Mouse (Mus musculus) hindbrain, embryonic 12.5 days (tissue): ENCODE measurements around the gene Gnb2. TPM values are rescaled to one million over a fixed set of nuclear protein-coding genes. Genes with fewer than 3 reads are reported as not detected.
A peak's percentile ranks its signal among the peaks of the same experiment; 100 is the strongest.

ENCODE experiments used
- ATAC-seq: fragments of 200-750 bp; cut with Nextera tagmentation; 2 replicates; pipeline ENCODE4 v1.8.0; 2017; ENCODE audit warnings: moderate TSS enrichment; ENCODE audit not compliant: low FRiP score
- H3K27ac ChIP-seq: fragments of 300-500 bp; sonication (generic); 2 replicates; pipeline ENCODE4 v1.5.1; 2016; ENCODE audit warnings: mild to moderate bottlenecking
- H3K27me3 ChIP-seq: fragments of 300-500 bp; sonication (generic); 2 replicates; pipeline ENCODE4 v1.6.1; 2016; ENCODE audit warnings: mild to moderate bottlenecking
- H3K36me3 ChIP-seq: fragments of 300-500 bp; sonication (generic); 2 replicates; pipeline ENCODE4 v1.6.1; 2016; ENCODE audit warnings: mild to moderate bottlenecking
- H3K4me1 ChIP-seq: fragments of 300-500 bp; sonication (generic); 2 replicates; pipeline ENCODE4 v1.6.1; 2016
- H3K4me2 ChIP-seq: fragments of 300-500 bp; sonication (generic); replicated peaks from 2 replicates; pipeline ENCODE4 v1.6.1; 2016; ENCODE audit warnings: mild to moderate bottlenecking
- H3K4me3 ChIP-seq: fragments of 300-500 bp; sonication (generic); 2 replicates; pipeline ENCODE4 v1.5.1; 2016; ENCODE audit warnings: mild to moderate bottlenecking
- H3K9ac ChIP-seq: fragments of 300-500 bp; sonication (generic); 2 replicates; pipeline ENCODE4 v1.6.1; 2016; ENCODE audit warnings: mild to moderate bottlenecking, moderate library complexity
- H3K9me3 ChIP-seq: fragments of 300-500 bp; sonication (generic); replicated peaks from 2 replicates; pipeline ENCODE4 v1.6.1; 2016; ENCODE audit warnings: mild to moderate bottlenecking
- WGBS: fragments of 180-500 bp; shearing (Covaris S2); methylation state at CpG from one replicate; pipeline ENCODE4 v1.1.7; 2016; 5-methylcytosine and 5-hydroxymethylcytosine counted together
- polyA plus RNA-seq: library from polyadenylated mRNA; unstranded; fragments of >200 nt; fragmentation: Nextera tagmentation; extraction: Ambion mirVana; gene quantifications from 2 replicates; pipeline ENCODE4 v1.2.1, GENCODE M21; 2016

The Gnb2 gene
- polyA plus RNA-seq, result 466 and 467 TPM in 2 replicates

- H3K9me3 ChIP-seq, result no peaks in the 10 kb centered on the region
- H3K4me3 ChIP-seq, result peak within 1 kb of the TSS; percentile 77
- H3K27ac ChIP-seq, result peak within 1 kb of the TSS; percentile 96
- peaks cover 20% of the 10 kb centered on the region for H3K36me3 ChIP-seq
- peak; percentile 58 for ATAC-seq
- peak within 1 kb of the TSS; percentile 89 for H3K4me2 ChIP-seq
- peaks cover 27% of the 10 kb centered on the region for H3K4me1 ChIP-seq
- H3K9ac ChIP-seq, result peak within 1 kb of the TSS; percentile 93
- under 1% methylated on average over 39 of the region's 40 CpGs for WGBS
- no peaks in the 10 kb centered on the region for H3K27me3 ChIP-seq
These were observed at the start of gene Gnb2, which contains the start of gene Epo for GRCm38 (mm10) chr5:137533117-137533827. Gnb2 (minus strand) TSS chr5:137533510. Epo (minus strand) TSS chr5:137533242.

DNA sequence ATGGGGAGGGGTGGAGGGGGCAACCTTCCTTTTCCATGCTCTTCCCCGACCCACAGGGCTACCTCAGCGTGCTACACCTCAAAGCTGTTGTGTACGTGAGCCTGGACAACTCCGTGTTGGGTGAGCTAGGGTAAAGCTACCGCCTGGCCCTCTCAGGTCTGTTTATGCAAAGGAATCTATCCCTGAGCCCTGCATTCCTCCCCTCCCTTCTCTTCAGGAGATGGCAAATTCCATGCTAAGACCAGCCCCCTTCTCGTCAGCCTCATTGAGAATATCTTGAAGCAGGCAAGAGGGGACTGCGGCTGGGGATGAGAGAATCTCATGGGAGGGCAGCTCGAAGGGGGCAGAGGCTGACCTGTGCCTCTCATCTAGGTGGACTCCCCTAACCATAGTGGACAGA is 49.4 kb upstream of the Gnb2 start:
- peaks cover 22% of the 10 kb centered on the region for H3K27me3 ChIP-seq
- H3K9ac ChIP-seq, result no peak overlapping the region
- H3K4me1 ChIP-seq, result peaks cover 11% of the 10 kb centered on the region
- H3K9me3 ChIP-seq, result no peaks in the 10 kb centered on the region
- no peaks in the 10 kb centered on the region for H3K36me3 ChIP-seq
- H3K27ac ChIP-seq, result no peak overlapping the region
- H3K4me3 ChIP-seq, result no peak overlapping the region
- no peak overlapping the region for H3K4me2 ChIP-seq
- ATAC-seq, result no peak
- WGBS, result 39% methylated on average over 8 of the region's 8 CpGs

DNA sequence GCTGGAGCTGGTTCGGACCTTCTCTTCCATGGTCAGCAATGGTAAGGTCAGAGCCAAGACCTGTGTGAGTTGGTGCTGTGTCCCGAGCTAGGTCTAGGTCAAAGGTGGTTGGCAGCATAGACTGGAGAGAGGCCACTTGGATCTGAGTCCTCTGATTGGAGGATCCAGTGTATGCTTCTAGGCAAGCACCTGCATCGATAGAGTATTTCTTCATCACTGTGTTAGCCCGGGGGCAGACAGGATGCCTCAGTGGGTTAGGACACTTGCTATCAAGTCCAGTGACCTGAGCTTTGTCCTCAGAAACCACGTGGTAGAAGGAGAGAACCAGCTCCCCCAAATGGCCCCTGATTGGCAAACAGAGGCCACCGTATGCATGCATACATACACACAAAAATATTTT is 46.9 kb upstream of the Gnb2 start:
- H3K4me1 ChIP-seq, result peaks cover 11% of the 10 kb centered on the region
- H3K4me3 ChIP-seq, result no peak overlapping the region
- H3K36me3 ChIP-seq, result no peaks in the 10 kb centered on the region
- no peak overlapping the region for H3K9ac ChIP-seq
- H3K27me3 ChIP-seq, result peaks cover 22% of the 10 kb centered on the region
- ATAC-seq, result no peak
- H3K9me3 ChIP-seq, result no peaks in the 10 kb centered on the region
- H3K27ac ChIP-seq, result no peak overlapping the region
- WGBS, result 81% methylated on average over 6 of the region's 6 CpGs
- H3K4me2 ChIP-seq, result no peak overlapping the region

GRCm38 (mm10) chr5:137574470-137574901 is 41.2 kb upstream of the Gnb2 start:
- H3K27ac ChIP-seq, result no peak overlapping the region
- no peaks in the 10 kb centered on the region for H3K36me3 ChIP-seq
- 0 out of 2 replicates have a peak, but pooled peaks cover 6% of the 10 kb centered on the region for H3K4me1 ChIP-seq
- H3K4me3 ChIP-seq, result peak overlapping the region; percentile 26
- H3K9me3 ChIP-seq, result no peaks in the 10 kb centered on the region
- peaks cover 10% of the 10 kb centered on the region; the same call in 1 of the 2 replicates for H3K27me3 ChIP-seq
- no peak for ATAC-seq
- peak overlapping the region; percentile 51 for H3K4me2 ChIP-seq
- peak overlapping the region; percentile 43; the same call in 1 of the 2 replicates for H3K9ac ChIP-seq
- WGBS, result 7% methylated on average over 27 of the region's 27 CpGs

DNA sequence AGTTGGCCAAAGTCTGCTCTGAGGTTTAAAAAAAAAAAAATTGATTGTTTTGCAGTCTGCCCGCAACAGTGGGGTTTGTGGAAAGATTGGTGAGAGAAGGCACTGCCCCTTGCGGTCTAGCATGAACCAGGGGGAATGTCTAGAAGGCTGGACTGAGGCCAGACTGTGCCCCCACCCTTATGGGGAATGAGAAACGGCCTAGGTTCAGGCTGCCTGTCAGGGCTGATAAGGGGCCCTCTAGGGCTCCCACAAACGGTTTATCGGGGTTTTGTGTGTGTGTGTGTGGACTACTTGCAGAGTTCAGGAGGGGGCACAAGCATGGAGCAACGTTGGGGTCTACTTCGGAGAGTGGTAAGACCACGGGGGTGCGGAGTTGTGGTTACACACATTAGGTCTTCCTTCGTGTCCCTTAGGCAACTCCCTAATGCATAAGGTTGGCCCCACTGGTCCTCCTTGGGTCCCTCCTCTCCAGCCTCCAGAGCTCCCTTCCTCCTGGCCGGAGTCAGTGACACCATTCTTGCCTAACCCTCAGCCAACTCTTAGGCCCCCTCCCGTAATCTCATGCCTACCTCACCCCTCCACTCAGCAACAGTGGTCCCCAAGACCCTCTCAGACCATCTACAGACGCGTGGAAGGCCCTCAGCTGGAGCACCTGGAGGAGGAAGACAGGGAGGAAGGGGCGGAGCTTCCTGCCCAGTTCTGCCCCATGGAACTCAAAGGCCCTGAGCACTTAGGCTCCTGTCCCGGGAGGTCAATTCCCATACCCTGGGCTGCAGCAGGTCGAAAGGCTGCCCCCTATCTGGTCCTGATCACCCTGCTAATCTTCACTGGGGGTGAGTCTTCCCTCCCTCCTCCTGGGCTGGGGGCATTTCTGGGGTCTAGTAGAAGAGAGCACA is 37.6 kb upstream of the Gnb2 start:
- 0 out of 2 replicates have a peak, but pooled peaks have one; percentile 19 for ATAC-seq
- 82% methylated on average over 17 of the region's 17 CpGs for WGBS
- H3K4me2 ChIP-seq, result no peak overlapping the region

GRCm38 (mm10) chr5:137570181-137570580 is 36.9 kb upstream of the Gnb2 start:
- peaks cover 9% of the 10 kb centered on the region; the same call in 1 of the 2 replicates for H3K4me1 ChIP-seq
- no peak overlapping the region for H3K9ac ChIP-seq
- no peak overlapping the region for H3K4me3 ChIP-seq
- WGBS, result 53% methylated on average over 7 of the region's 7 CpGs
- no peaks in the 10 kb centered on the region for H3K9me3 ChIP-seq
- H3K4me2 ChIP-seq, result no peak overlapping the region
- no peaks in the 10 kb centered on the region for H3K36me3 ChIP-seq
- ATAC-seq, result no peak
- no peak overlapping the region for H3K27ac ChIP-seq
- H3K27me3 ChIP-seq, result peaks cover 9% of the 10 kb centered on the region; the same call in 1 of the 2 replicates

More for the DNA sequence above, 37.6 kb upstream of the Gnb2 start:
- 0 out of 2 replicates have a peak, but pooled peaks cover 6% of the 10 kb centered on the region for H3K4me1 ChIP-seq
- H3K27me3 ChIP-seq, result peaks cover 10% of the 10 kb centered on the region; the same call in 1 of the 2 replicates
- no peaks in the 10 kb centered on the region for H3K36me3 ChIP-seq
- no peak overlapping the region for H3K9ac ChIP-seq
- H3K9me3 ChIP-seq, result no peaks in the 10 kb centered on the region
- no peak overlapping the region for H3K4me3 ChIP-seq
- H3K27ac ChIP-seq, result no peak overlapping the region

DNA sequence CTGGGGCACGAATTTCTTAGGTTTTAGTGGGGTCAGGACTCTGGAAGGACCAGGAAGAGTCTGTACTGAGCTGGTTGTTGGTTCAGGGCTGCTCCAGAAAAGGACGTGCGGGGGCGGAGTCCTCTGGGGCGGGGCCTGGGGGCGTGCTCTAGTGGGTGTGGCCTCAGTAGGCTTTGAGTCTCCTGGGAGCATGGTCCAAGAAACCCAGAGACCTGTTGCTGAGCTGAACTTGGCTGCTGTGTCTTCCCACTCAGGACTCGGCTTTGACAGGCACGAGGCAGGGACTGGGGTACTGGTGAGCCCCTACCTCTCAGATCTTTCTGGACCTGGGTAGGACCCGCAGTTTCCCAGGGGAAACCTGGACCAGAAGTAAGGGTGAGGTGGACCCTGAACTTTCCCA is 36.4 kb upstream of the Gnb2 start, which contains the start of gene Tfr2:
TSS of gene Tfr2 (plus strand) at position 176 of the 400 bp plus-strand sequence.
- Histone ChIP-seq H3K27me3 (peaks cover 6% of the 10 kb centered on the region; the same call in 1 of the 2 replicates), H3K36me3 (no peaks in the 10 kb centered on the region; the same call in 1 of the 2 replicates), H3K27ac (no peak within 1 kb of the TSS), H3K9me3 (no peaks in the 10 kb centered on the region), H3K4me2 (no peak within 1 kb of the TSS), H3K9ac (no peak within 1 kb of the TSS), H3K4me3 (no peak within 1 kb of the TSS), H3K4me1 (peaks cover 8% of the 10 kb centered on the region; the same call in 1 of the 2 replicates)
- ATAC-seq, result no peak
- WGBS, result 33% methylated on average over 9 of the region's 9 CpGs

DNA sequence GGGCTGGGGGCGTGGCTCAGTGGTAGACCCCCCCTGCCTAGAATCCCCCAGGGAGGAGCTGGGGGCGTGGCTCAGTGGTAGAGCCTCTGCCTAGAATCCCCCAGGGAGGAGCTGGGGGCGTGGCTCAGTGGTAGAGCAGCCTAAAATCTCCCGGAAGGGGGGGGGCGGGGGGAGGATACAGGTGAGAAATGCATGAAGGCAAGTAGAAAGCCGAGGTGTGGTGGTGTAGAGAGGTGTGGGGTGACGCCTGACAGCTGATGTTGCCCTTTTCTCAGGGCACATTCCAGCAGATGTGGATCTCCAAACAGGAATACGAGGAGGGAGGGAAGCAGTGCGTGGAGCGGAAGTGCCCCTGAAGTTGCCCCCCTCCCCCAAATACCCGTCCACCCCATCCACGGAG is 35.7 kb upstream of the Gnb2 start:
- no peaks in the 10 kb centered on the region for H3K9me3 ChIP-seq
- H3K4me1 ChIP-seq, result peaks cover 3% of the 10 kb centered on the region; the same call in 1 of the 2 replicates
- WGBS, result 78% methylated on average over 12 of the region's 12 CpGs
- peaks cover 3% of the 10 kb centered on the region; the same call in 1 of the 2 replicates for H3K27me3 ChIP-seq
- H3K4me3 ChIP-seq, result no peak overlapping the region
- no peak overlapping the region for H3K9ac ChIP-seq
- no peaks in the 10 kb centered on the region; the same call in 1 of the 2 replicates for H3K36me3 ChIP-seq
- ATAC-seq, result no peak
- H3K27ac ChIP-seq, result no peak overlapping the region
- no peak overlapping the region for H3K4me2 ChIP-seq

DNA sequence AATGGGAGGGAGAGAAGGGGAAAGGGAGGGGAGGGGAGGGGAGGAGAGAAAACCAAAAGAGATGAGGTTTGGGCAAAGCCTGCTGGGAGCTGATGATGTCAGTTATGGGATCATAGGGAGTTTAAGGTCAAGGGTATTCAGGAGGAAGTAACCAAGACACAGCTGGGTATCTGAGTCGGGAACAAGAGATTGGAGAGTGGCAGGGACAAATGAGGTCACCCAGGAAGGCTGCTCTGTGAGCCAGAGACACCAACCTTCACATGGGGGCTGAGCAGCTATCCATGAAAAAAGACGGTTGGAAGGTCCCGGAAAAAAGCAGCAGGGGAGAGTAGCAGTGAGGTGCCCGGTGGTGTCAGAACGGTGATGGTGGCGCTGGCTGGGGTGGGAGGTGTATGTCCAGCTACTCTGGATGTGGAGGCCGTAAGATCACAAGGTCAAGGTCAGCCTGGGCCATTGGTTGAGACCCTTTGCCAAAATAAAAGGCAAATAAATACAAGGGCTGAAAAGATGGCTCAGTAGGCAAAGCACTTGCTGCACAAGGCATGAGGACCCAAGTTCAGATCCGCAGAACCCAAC is 35.0 kb upstream of the Gnb2 start:
- Histone ChIP-seq H3K27ac (no peak overlapping the region), H3K36me3 (no peaks in the 10 kb centered on the region; the same call in 1 of the 2 replicates), H3K9me3 (no peaks in the 10 kb centered on the region), H3K4me1 (peaks cover 3% of the 10 kb centered on the region; the same call in 1 of the 2 replicates), H3K4me3 (no peak overlapping the region), H3K4me2 (no peak overlapping the region), H3K9ac (no peak overlapping the region), H3K27me3 (no peaks in the 10 kb centered on the region)
- 81% methylated on average over 8 of the region's 8 CpGs for WGBS
- no peak for ATAC-seq

DNA sequence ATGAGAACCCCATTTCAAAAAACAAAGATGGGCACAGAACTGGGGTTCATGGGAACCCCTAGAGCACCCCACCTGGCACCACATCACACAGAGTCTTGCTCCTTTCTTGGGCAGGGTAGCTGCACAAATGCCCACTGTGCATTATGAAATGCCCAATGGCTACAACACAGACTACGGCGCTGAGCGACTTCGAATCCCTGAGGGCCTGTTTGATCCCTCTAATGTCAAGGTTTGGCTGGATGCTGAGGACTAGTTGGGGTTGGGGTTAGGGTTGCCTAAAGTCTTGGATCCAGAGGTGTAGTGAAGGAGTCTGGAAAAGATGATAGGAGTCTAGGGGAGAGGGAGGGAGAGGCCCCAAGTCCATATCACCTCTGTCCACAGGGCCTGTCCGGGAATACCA is 33.1 kb upstream of the Gnb2 start:
- no peaks in the 10 kb centered on the region for H3K9me3 ChIP-seq
- H3K4me3 ChIP-seq, result no peak overlapping the region
- H3K36me3 ChIP-seq, result no peaks in the 10 kb centered on the region; the same call in 1 of the 2 replicates
- peaks cover 3% of the 10 kb centered on the region; the same call in 1 of the 2 replicates for H3K4me1 ChIP-seq
- no peak for ATAC-seq
- no peak overlapping the region for H3K4me2 ChIP-seq
- no peak overlapping the region for H3K9ac ChIP-seq
- WGBS, result 96% methylated on average over 5 of the region's 5 CpGs
- 0 out of 2 replicates have a peak, but pooled peaks cover 3% of the 10 kb centered on the region for H3K27me3 ChIP-seq
- H3K27ac ChIP-seq, result no peak overlapping the region

GRCm38 (mm10) chr5:137565744-137566143 is 32.4 kb upstream of the Gnb2 start:
- peaks cover 3% of the 10 kb centered on the region; the same call in 1 of the 2 replicates for H3K4me1 ChIP-seq
- no peak overlapping the region for H3K27ac ChIP-seq
- 0 out of 2 replicates have a peak, but pooled peaks cover 3% of the 10 kb centered on the region for H3K27me3 ChIP-seq
- H3K4me2 ChIP-seq, result no peak overlapping the region
- no peak overlapping the region for H3K4me3 ChIP-seq
- 68% methylated on average over 6 of the region's 6 CpGs for WGBS
- no peak overlapping the region for H3K9ac ChIP-seq
- ATAC-seq, result no peak
- no peaks in the 10 kb centered on the region for H3K9me3 ChIP-seq
- no peaks in the 10 kb centered on the region; the same call in 1 of the 2 replicates for H3K36me3 ChIP-seq
